Mouse (Mus musculus) hindbrain, postnatal 0 days (tissue): ENCODE data around the gene Epha1. TPM values are rescaled to one million over a fixed set of nuclear protein-coding genes. Genes with fewer than 3 reads are reported as not detected.

Experiments
- ATAC-seq: fragments of 200-750 bp; cut with Nextera tagmentation; 2 replicates; pipeline ENCODE4 v1.8.0; 2017; ENCODE audit warnings: mild to moderate bottlenecking, moderate TSS enrichment, moderate library complexity
- DNase-seq: peaks from one replicate; pipeline ENCODE4 v3.0.0-alpha.2; 2015; ENCODE audit warnings: low spot score
- H3K27ac ChIP-seq: fragments of 300-500 bp; sonication (generic); 2 replicates; pipeline ENCODE4 v1.5.1; 2014; ENCODE audit warnings: mild to moderate bottlenecking
- H3K27me3 ChIP-seq: fragments of 300-500 bp; sonication (generic); 2 replicates; pipeline ENCODE4 v1.6.1; 2014; ENCODE audit warnings: low read length, mixed read lengths; ENCODE audit not compliant: insufficient read depth
- H3K36me3 ChIP-seq: fragments of 300-500 bp; sonication (generic); 2 replicates; pipeline ENCODE4 v1.6.1; 2014; ENCODE audit warnings: low read length, mixed read lengths; ENCODE audit not compliant: insufficient read depth
- H3K4me1 ChIP-seq: fragments of 300-500 bp; sonication (generic); 2 replicates; pipeline ENCODE4 v1.6.1; 2014; ENCODE audit warnings: antibody characterized with exemption, low read length, mixed read lengths; ENCODE audit not compliant: insufficient read depth
- H3K4me2 ChIP-seq: fragments of 300-500 bp; sonication (generic); 2 replicates; pipeline ENCODE4 v1.6.1; 2014; ENCODE audit warnings: low read depth, mild to moderate bottlenecking, low read length, moderate library complexity, mixed read lengths
- H3K4me3 ChIP-seq: fragments of 300-500 bp; sonication (generic); 2 replicates; pipeline ENCODE4 v1.5.1; 2014; ENCODE audit warnings: low read length
- H3K9ac ChIP-seq: fragments of 300-500 bp; sonication (generic); replicated peaks from 2 replicates; pipeline ENCODE4 v1.6.1; 2014; ENCODE audit warnings: mild to moderate bottlenecking, low read length, moderate library complexity, mixed read lengths
- H3K9me3 ChIP-seq: fragments of 300-500 bp; sonication (generic); 2 replicates; pipeline ENCODE4 v1.6.1; 2016; ENCODE audit warnings: low read length, mixed read lengths
- CTCF ChIP-seq: IDR thresholded peaks from 2 replicates; pipeline ENCODE4 v1.5.1; 2016; ENCODE audit warnings: antibody characterized with exemption, control low read depth, low read depth
- WGBS: fragments of 180-500 bp; shearing (Covaris S2); extraction: QIAGEN DNeasy Blood & Tissue Kit; methylation state at CpG from one replicate; pipeline ENCODE4 v1.1.7; 2014; 5-methylcytosine and 5-hydroxymethylcytosine counted together
- polyA plus RNA-seq: library from polyadenylated mRNA; unstranded; fragments of >200 nt; fragmentation: Nextera tagmentation; extraction: Ambion mirVana; gene quantifications from 2 replicates; pipeline ENCODE4 v1.2.1, GENCODE M21; 2015
- total RNA-seq: library from RNA; depleted of rRNA; stranded (reverse); fragments of >200 nt; gene quantifications from 2 replicates; pipeline ENCODE4 v1.2.3, GENCODE M21; 2014

Epha1 gene
- total and polyA plus RNA-seq, 2 experiments from 2014 or later, result 0.37 to 0.66 TPM

DNA sequence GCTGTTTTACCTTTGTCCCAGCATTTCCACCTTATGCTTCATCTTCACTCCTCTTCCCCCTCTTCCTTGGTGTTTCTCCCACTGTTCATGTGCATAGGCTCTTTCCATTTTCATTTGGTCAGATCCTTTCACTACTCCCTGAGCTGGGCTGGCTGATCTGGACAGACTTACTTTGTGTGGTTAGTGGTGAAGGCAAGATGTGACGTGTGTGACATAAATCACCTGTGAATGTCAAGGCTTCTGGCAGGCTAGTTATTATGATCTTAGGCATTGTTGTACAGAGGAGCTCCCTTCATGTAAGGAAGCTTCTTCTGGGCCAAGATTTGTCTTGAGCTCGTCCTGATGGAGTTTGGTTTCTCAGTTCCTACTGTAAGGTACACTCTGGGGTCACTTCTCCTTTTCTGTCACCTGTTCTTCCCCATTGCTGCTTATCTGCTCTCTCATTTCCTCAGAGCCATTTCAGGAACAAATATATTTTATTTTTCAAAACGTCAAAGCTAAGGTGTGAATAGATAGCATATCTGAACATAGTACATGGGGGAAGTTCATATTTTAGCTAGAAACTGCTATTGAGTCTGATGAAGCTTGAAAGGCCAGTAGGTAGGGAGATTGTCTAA, 24.1 kb upstream of the Epha1 start:
- 80% methylated on average over 3 of the region's 3 CpGs for WGBS

DNA sequence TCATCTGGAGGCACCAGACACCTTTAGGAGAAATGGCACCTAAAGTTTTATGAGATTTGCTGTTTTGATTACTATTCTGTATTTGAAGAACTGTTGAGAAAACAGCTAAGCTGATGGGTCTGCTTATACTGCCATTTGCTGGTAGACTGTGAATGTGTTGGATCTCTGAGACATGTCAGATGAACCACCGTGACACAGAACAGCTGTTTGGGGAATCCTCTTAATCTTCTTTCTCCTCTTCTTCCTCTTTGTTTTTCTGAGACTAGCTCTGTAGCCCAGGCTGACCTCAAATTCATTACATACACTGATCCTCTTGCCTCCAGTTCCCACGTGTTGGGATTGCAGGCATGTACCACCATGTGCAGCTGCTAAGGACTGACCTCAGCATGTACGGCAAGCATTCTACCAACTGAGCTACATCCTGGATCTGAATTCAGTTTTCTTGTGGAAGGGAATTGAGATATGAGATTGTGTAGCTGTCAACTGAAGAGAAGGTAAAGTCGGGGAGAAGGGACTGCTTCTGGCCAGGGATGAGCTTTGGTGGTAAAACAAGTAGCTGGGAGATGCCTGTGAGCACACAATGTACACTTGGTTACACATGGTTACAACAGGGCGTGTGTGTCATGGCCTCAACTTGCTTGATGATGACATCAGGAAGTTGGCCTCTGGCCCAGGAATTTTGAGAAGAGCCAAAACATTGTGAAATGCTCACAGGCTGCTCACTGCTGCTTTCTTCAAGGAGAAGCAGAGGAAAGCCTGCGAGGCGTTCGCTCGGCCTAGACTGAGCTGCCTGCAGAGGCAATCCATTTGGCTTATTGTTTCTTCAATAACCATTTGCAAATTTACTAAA, 23.1 kb upstream of the Epha1 start:
- H3K9me3 ChIP-seq, result no peaks in the 10 kb centered on the region
- DNase-seq (peak; percentile 52), ATAC-seq (peak; percentile 55; the same call in 1 of the 2 replicates)
- H3K9ac ChIP-seq, result no peak overlapping the region
- H3K27me3 ChIP-seq, result no peaks in the 10 kb centered on the region
- H3K4me2 ChIP-seq, result no peak overlapping the region
- H3K27ac ChIP-seq, result no peak overlapping the region
- no peak overlapping the region for H3K4me3 ChIP-seq
- no peak for TF ChIP-seq CTCF
- H3K36me3 ChIP-seq, result no peaks in the 10 kb centered on the region
- WGBS, result 55% methylated on average over 9 of the region's 9 CpGs
- H3K4me1 ChIP-seq, result no peaks in the 10 kb centered on the region

More for the DNA sequence above, 24.1 kb upstream of the Epha1 start:
- H3K9me3 ChIP-seq, result no peaks in the 10 kb centered on the region
- DNase-seq (no peak), ATAC-seq (no peak)
- no peaks in the 10 kb centered on the region for H3K27me3 ChIP-seq
- H3K4me1 ChIP-seq, result no peaks in the 10 kb centered on the region
- H3K4me3 ChIP-seq, result no peak overlapping the region
- TF ChIP-seq CTCF, result no peak
- H3K9ac ChIP-seq, result no peak overlapping the region
- no peaks in the 10 kb centered on the region for H3K36me3 ChIP-seq
- no peak overlapping the region for H3K27ac ChIP-seq
- H3K4me2 ChIP-seq, result no peak overlapping the region

DNA sequence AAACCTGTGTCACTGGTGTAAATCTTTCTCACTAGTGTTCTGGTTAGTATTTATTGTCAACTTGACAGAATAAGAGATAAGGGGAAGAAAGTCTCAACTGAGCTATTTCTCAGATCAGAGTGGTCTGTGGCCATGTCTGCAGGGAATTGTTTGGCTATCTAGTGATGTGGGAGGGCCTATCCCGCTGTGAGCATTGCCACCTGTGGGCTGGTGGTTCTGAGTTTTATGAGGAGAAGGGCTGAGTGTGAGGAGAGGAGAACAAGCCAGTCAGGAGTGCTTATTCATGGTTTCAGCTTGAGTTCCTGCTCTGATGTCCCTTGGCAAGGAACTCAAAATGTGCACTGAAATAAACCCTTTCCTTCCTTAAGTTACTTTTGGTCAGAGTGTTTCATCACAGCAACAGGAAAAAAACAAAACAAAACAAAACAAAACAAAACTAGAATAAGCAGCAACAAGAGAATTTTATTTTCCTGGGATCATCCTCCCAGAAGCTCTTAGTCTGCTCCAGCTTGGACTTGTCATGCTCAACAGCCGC, 18.8 kb upstream of the Epha1 start:
- no peak overlapping the region for H3K9ac ChIP-seq
- no peaks in the 10 kb centered on the region for H3K27me3 ChIP-seq
- H3K4me2 ChIP-seq, result no peak overlapping the region
- no peaks in the 10 kb centered on the region for H3K9me3 ChIP-seq
- no peak overlapping the region for H3K27ac ChIP-seq
- DNase-seq (no peak), ATAC-seq (no peak)
- 51% methylated on average over 2 of the region's 2 CpGs for WGBS
- no peaks in the 10 kb centered on the region for H3K4me1 ChIP-seq
- no peak overlapping the region for H3K4me3 ChIP-seq
- no peaks in the 10 kb centered on the region for H3K36me3 ChIP-seq
- no peak for TF ChIP-seq CTCF

GRCm38 (mm10) chr6:42385635-42386034, 12.6 kb upstream of the Epha1 start:
- no peaks in the 10 kb centered on the region for H3K27me3 ChIP-seq
- H3K4me1 ChIP-seq, result no peaks in the 10 kb centered on the region
- no peaks in the 10 kb centered on the region for H3K9me3 ChIP-seq
- ATAC-seq (no peak), DNase-seq (no peak)
- no peak overlapping the region for H3K27ac ChIP-seq
- no peak overlapping the region for H3K9ac ChIP-seq
- 83% methylated on average over 4 of the region's 4 CpGs for WGBS
- TF ChIP-seq CTCF, result no peak
- no peak overlapping the region for H3K4me3 ChIP-seq
- no peak overlapping the region for H3K4me2 ChIP-seq
- no peaks in the 10 kb centered on the region for H3K36me3 ChIP-seq

DNA sequence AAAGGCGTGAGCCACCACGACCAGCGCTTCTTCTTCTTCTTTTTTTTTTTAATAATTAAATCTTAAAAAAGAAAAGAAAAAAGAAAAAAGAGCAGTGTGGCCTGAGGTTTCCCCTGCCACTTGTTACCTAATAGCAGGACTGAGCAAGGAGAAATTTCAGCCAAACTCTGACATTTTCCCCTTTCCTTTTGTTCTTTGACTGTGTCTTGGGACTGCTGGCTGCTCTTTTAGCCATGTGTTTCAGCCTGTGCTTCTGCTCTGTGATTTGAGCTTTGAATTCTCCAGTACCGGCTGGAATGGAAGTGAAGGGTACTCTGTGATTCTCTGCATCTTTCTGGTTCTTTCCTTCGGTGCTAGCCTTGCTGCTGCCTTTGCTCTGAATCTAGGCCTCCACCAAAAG, 10.3 kb upstream of the Epha1 start:
- WGBS, result 95% methylated on average over 5 of the region's 5 CpGs
- Histone ChIP-seq H3K27me3 (no peaks in the 10 kb centered on the region), H3K4me1 (no peaks in the 10 kb centered on the region), H3K9ac (no peak overlapping the region), H3K4me2 (no peak overlapping the region), H3K36me3 (no peaks in the 10 kb centered on the region), H3K27ac (no peak overlapping the region), H3K4me3 (no peak overlapping the region), H3K9me3 (no peaks in the 10 kb centered on the region)
- ATAC-seq (no peak), DNase-seq (no peak)
- TF ChIP-seq CTCF, result no peak

DNA sequence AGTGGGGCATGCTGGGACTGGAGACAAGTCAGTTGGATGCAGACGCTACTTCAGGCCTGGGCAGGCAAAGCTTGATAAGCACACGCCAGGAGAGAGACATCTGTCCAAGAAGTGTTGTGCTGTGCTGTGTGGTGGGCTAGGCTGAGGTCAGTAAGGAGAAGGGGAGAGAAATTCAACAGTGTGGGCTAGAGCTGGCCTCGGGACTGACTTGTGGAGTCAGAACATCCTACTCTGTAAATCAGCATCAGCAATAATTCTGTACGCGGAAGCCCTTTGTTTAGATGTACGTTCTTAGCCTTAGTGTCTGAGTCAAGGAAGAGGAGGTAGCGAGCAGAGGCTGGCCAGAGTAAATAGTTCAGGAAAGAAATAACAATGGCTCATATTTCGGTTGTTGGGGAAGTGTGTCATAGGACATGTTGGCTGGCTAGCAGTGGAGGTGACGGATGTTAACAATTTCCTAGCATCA, 8.9 kb upstream of the Epha1 start:
- no peak overlapping the region for H3K4me3 ChIP-seq
- no peaks in the 10 kb centered on the region for H3K9me3 ChIP-seq
- no peak for ATAC-seq
- DNase-seq, result no peak
- no peak overlapping the region for H3K9ac ChIP-seq
- no peaks in the 10 kb centered on the region for H3K36me3 ChIP-seq
- H3K27ac ChIP-seq, result no peak overlapping the region
- WGBS, result 71% methylated on average over 9 of the region's 9 CpGs
- no peak for TF ChIP-seq CTCF
- no peaks in the 10 kb centered on the region for H3K27me3 ChIP-seq
- H3K4me2 ChIP-seq, result no peak overlapping the region
- H3K4me1 ChIP-seq, result no peaks in the 10 kb centered on the region

DNA sequence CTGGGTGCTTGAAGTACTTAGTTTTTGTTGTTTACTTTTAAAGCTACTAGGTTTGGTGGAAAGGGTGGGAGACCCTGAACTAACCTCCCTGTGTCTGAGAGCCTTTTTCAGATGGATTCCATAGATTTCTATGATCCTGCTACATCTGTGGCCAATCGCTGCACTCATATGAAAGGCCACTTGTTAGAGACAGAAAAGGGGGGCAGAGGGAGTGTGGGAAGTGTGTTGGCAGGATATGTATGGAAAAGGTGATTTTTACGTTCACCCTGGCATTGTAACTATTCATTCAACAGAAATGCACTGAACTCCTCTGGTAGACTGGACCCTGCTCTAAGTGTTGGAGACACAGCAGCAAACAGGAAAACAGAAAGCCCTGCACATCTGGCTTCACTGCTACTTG, 8.2 kb upstream of the Epha1 start:
- ATAC-seq, result no peak
- H3K27me3 ChIP-seq, result no peaks in the 10 kb centered on the region
- H3K9ac ChIP-seq, result no peak overlapping the region
- no peak overlapping the region for H3K4me3 ChIP-seq
- no peak overlapping the region for H3K4me2 ChIP-seq
- H3K36me3 ChIP-seq, result no peaks in the 10 kb centered on the region
- H3K27ac ChIP-seq, result no peak overlapping the region
- DNase-seq, result no peak
- 40% methylated on average over 2 of the region's 2 CpGs for whole genome bisulfite sequencing
- H3K9me3 ChIP-seq, result no peaks in the 10 kb centered on the region
- no peaks in the 10 kb centered on the region for H3K4me1 ChIP-seq
- no peak for TF ChIP-seq CTCF
